Mouse (Mus musculus) brown adipose tissue, adult 24 weeks (tissue): Measurements from ENCODE around the gene Cops2. TPM values are rescaled to one million over a fixed set of nuclear protein-coding genes. Genes with fewer than 3 reads are reported as not detected.
A peak's percentile ranks its signal among the peaks of the same experiment; 100 is the strongest.

Experiments used
- H3K27ac ChIP-seq: fragments of 200-500 bp; replicated peaks from 2 replicates; pipeline ENCODE4 v1.5.1; 2012; ENCODE audit warnings: low read depth, mild to moderate bottlenecking, low read length
- H3K4me1 ChIP-seq: fragments of 200-500 bp; 2 replicates; pipeline ENCODE4 v1.6.1; 2012; ENCODE audit warnings: low read length, mixed read lengths; ENCODE audit not compliant: control insufficient read depth, insufficient read depth, insufficient read length
- H3K4me3 ChIP-seq: fragments of 200-500 bp; 2 replicates; pipeline ENCODE4 v1.5.1; 2012; ENCODE audit warnings: low read depth, mild to moderate bottlenecking, low read length, moderate library complexity; ENCODE audit not compliant: insufficient read depth
- polyA plus RNA-seq: library from polyadenylated mRNA; stranded (reverse); fragments of >200 nt; gene quantifications from 2 replicates; pipeline ENCODE4 v1.2.4, GENCODE M21; 2012; ENCODE audit not compliant: missing spikeins, insufficient read depth, insufficient read length

The Cops2 gene
- polyA plus RNA-seq, 1 experiment, result 133 TPM

GRCm38 (mm10) chr2:125797872-125798271 lies 61.1 kb downstream of the Cops2 start:
- no peak overlapping the region for H3K27ac ChIP-seq
- H3K4me1 ChIP-seq, result no peaks in the 10 kb centered on the region
- no peak overlapping the region for H3K4me3 ChIP-seq

GRCm38 (mm10) chr2:125795118-125795517 lies 63.8 kb downstream of the Cops2 start:
- Histone ChIP-seq H3K27ac (no peak overlapping the region), H3K4me3 (no peak overlapping the region), H3K4me1 (no peaks in the 10 kb centered on the region)

- no peaks in the 10 kb centered on the region for H3K4me1 ChIP-seq
- H3K27ac ChIP-seq, result no peak overlapping the region
- H3K4me3 ChIP-seq, result no peak overlapping the region
Observed at GRCm38 (mm10) chr2:125794166-125794565, 64.8 kb downstream of the Cops2 start.

- Histone ChIP-seq H3K4me1 (no peaks in the 10 kb centered on the region), H3K27ac (no peak overlapping the region), H3K4me3 (no peak overlapping the region)
Observed at GRCm38 (mm10) chr2:125792879-125793261, 66.1 kb downstream of the Cops2 start.

GRCm38 (mm10) chr2:125792144-125792878 lies 66.6 kb downstream of the Cops2 start:
- Histone ChIP-seq H3K27ac (peak overlapping the region; percentile 34), H3K4me3 (no peak overlapping the region), H3K4me1 (no peaks in the 10 kb centered on the region)

- Histone ChIP-seq H3K4me1 (no peaks in the 10 kb centered on the region), H3K4me3 (no peak overlapping the region), H3K27ac (peak overlapping the region; percentile 45)
Observed at GRCm38 (mm10) chr2:125791485-125791885, 67.5 kb downstream of the Cops2 start.

- Histone ChIP-seq H3K4me1 (no peaks in the 10 kb centered on the region), H3K4me3 (no peak overlapping the region), H3K27ac (no peak overlapping the region)
Observed at GRCm38 (mm10) chr2:125790242-125790641, 68.7 kb downstream of the Cops2 start.

- no peaks in the 10 kb centered on the region for H3K4me1 ChIP-seq
- no peak overlapping the region for H3K27ac ChIP-seq
- H3K4me3 ChIP-seq, result no peak overlapping the region
Observed at GRCm38 (mm10) chr2:125789265-125789664, 69.7 kb downstream of the Cops2 start.

- Histone ChIP-seq H3K4me1 (no peaks in the 10 kb centered on the region), H3K27ac (no peak overlapping the region), H3K4me3 (no peak overlapping the region)
Observed at GRCm38 (mm10) chr2:125788785-125789184, 70.2 kb downstream of the Cops2 start.

- H3K4me3 ChIP-seq, result no peak overlapping the region
- H3K27ac ChIP-seq, result no peak overlapping the region
- H3K4me1 ChIP-seq, result no peaks in the 10 kb centered on the region
Observed at GRCm38 (mm10) chr2:125788351-125788750, 70.6 kb downstream of the Cops2 start.

GRCm38 (mm10) chr2:125785021-125785420 lies 73.9 kb downstream of the Cops2 start:
- Histone ChIP-seq H3K4me1 (peaks cover 4% of the 10 kb centered on the region), H3K27ac (no peak overlapping the region), H3K4me3 (no peak overlapping the region)

- Histone ChIP-seq H3K27ac (no peak overlapping the region), H3K4me1 (peaks cover 6% of the 10 kb centered on the region), H3K4me3 (no peak overlapping the region)
Observed at GRCm38 (mm10) chr2:125784392-125784791, 74.5 kb downstream of the Cops2 start.

GRCm38 (mm10) chr2:125783868-125784267 lies 75.1 kb downstream of the Cops2 start:
- H3K4me3 ChIP-seq, result no peak overlapping the region
- no peak overlapping the region for H3K27ac ChIP-seq
- H3K4me1 ChIP-seq, result peaks cover 6% of the 10 kb centered on the region

GRCm38 (mm10) chr2:125782719-125783109 lies 76.2 kb downstream of the Cops2 start, which contains the start of gene Secisbp2l:
TSS of gene Secisbp2l (minus strand) at chr2:125782870.
- Histone ChIP-seq H3K4me3 (peak within 1 kb of the TSS; percentile 70), H3K4me1 (peaks cover 6% of the 10 kb centered on the region), H3K27ac (peak within 1 kb of the TSS; percentile 60)

- Histone ChIP-seq H3K4me3 (peak overlapping the region; percentile 70), H3K4me1 (peaks cover 6% of the 10 kb centered on the region)
Observed at GRCm38 (mm10) chr2:125781978-125782718, 76.8 kb downstream of the Cops2 start.

GRCm38 (mm10) chr2:125781006-125781405 lies 77.9 kb downstream of the Cops2 start:
- 0 out of 2 replicates have a peak overlapping the region, but pooled peaks have one; percentile 35 for H3K4me3 ChIP-seq
- no peak overlapping the region for H3K27ac ChIP-seq
- peaks cover 6% of the 10 kb centered on the region for H3K4me1 ChIP-seq

More at GRCm38 (mm10) chr2:125781978-125782718, 76.8 kb downstream of the Cops2 start:
- H3K27ac ChIP-seq, result peak overlapping the region; percentile 60
